Mouse (Mus musculus) left cerebral cortex, postnatal 14 days (tissue): ENCODE measurements around the gene Pth. TPM values are rescaled to one million over a fixed set of nuclear protein-coding genes. Genes with fewer than 3 reads are reported as not detected.
A peak's percentile ranks its signal among the peaks of the same experiment; 100 is the strongest.

Experiments
- DNase-seq, 2 experiments: peaks; one replicate each; pipeline ENCODE4 v3.0.0; 2021 to 2022; ENCODE audit warnings: low spot score in 2 of 2, mixed read lengths in 1 of 2
- intact Hi-C: fragments of 180-260 bp; cut with DNase I; formaldehyde crosslinking; loops from one replicate; pipeline ENCODE4 v1.15.1; 2025
- long read RNA-seq, 2 experiments: library from polyadenylated mRNA; stranded (forward); transcript quantifications; one replicate each; pipeline ENCODE4 v2.0.0; 2021
- total RNA-seq, 2 experiments: library from RNA; stranded (reverse); gene quantifications; 2 replicates each; pipeline ENCODE4 v1.2.3; 2021

Gene Pth
- total RNA-seq = not detected
- long read RNA-seq, experiment 1 = 0 reads
- long read RNA-seq, experiment 2 = 0 reads

- no peak for DNase-seq
- intact Hi-C loops = loop anchor here (10.0 kb wide), 1 partner anchor 126 kb away; the partner anchor contains the start of gene Far1
Observed at GRCm38 (mm10) chr7:113388470-113388869, at the start of gene Pth. TSS of gene Pth (minus strand) at chr7:113388570.

- intact Hi-C loops = no loop called here
Observed at GRCm38 (mm10) chr7:113436312-113436711, 47.9 kb upstream of the Pth start.

GRCm38 (mm10) chr7:113434286-113434685 lies 45.9 kb upstream of the Pth start:
- intact Hi-C loops = loop anchor here (5.0 kb wide), 1 partner anchor 57 kb away; no protein-coding TSS in a partner anchor

More at GRCm38 (mm10) chr7:113436312-113436711, 47.9 kb upstream of the Pth start:
- no peak for DNase-seq

DNA sequence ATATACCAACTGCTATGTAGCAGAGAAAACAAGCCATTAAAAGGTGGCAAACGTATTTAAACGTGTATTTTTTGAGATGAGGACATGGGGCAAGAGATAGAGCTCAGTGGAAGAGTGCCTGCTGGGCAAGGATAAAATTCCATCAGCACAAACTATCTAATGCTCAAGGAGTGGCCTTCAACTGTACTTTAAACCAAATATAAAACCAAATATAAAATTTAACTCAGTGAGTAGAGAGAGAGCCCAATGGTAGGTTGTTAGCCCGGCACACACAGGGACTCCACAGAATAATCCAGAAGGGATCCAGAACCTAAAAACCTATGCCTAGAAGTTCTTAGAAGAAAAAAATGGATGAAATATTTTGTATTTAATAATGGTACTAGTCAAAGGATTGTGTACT lies 45.1 kb upstream of the Pth start:
- DNase-seq = no peak
- intact Hi-C loops = loop anchor here (5.0 kb wide), 1 partner anchor 56 kb away; no protein-coding TSS in a partner anchor

More at GRCm38 (mm10) chr7:113434286-113434685, 45.9 kb upstream of the Pth start:
- peak; percentile 45 to 66 for DNase-seq

DNA sequence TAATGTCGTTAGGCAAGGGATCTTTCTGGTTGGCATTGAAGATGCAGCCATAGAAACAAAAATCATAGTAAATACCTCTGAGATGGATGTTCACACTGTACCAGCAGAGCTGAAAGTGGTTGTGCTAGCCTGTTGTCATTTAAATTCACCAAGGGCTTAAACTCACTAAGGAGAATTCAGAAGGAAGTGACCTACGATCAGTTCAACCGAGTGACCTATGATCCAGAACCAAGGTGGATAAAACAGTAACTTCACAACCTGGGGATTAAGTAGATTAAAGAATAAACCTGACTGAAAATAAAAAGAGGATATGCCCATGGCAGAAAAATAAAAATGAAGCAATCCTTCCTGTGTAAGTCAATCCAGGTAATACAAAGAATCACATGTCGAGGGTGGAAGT lies 44.5 kb upstream of the Pth start:
- DNase-seq = no peak
- intact Hi-C loops = loop anchor here (5.0 kb wide), 1 partner anchor 56 kb away; no protein-coding TSS in a partner anchor

GRCm38 (mm10) chr7:113420771-113421170 lies 32.4 kb upstream of the Pth start:
- intact Hi-C loops = no loop called here
- DNase-seq = peak in 1 of 2 experiments; percentile 14

DNA sequence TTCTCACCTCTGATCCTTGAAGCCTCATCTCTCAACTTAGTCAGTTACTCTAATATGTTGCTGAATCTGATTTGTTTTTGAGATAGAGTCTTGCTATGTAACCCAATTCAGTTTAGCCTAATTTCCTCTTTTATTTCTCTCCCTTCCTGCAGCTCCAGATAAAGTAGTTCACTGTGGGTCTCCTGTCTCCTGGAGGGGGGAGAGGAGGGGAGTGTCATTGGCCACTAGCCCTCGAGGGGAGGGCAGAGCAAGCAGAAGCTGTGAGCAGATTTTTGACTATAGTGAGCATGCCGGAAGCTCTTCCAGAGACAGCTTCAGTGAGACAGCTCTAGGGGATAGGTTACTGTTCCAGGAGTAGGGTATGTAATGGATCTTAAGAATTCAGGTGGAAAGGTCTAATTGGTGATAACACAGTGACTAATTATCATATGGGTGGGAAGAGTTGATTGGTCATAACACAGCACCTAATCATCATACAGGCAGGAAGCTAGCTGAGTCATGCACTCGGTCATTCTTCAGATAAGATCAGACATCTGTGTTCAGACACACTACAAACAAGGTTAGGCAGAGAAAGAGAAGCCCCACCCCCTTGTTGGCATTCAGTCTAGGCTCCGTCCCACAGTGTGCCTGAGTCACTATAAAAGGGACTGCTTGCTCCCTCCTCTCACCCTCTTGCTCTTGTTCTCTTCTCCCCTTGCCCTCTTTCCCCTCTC lies 30.9 kb upstream of the Pth start:
- no peak for DNase-seq
- intact Hi-C loops = no loop called here

GRCm38 (mm10) chr7:113416536-113416935 lies 28.2 kb upstream of the Pth start:
- intact Hi-C loops = no loop called here

DNA sequence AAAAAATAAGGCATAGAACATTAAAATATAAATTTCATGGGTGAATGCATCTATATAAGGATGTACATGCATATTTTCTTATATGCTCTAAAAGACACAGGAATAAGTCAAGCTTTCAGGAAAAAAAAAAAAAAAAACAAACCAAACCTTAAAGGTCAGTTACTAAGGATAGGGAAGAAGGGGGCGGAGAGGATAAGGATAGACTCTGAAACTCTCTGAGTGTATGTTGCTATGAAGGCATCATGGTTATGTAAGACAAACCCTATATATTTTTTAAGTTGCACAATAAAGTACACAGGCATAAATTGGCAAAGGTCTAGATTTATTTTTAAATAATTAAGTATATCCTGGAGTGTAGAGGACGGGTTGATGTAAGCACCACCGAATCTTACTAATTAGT lies 26.9 kb upstream of the Pth start:
- peak in 1 of 2 experiments; percentile 16 for DNase-seq
- intact Hi-C loops = no loop called here

More at GRCm38 (mm10) chr7:113416536-113416935, 28.2 kb upstream of the Pth start:
- DNase-seq = no peak

DNA sequence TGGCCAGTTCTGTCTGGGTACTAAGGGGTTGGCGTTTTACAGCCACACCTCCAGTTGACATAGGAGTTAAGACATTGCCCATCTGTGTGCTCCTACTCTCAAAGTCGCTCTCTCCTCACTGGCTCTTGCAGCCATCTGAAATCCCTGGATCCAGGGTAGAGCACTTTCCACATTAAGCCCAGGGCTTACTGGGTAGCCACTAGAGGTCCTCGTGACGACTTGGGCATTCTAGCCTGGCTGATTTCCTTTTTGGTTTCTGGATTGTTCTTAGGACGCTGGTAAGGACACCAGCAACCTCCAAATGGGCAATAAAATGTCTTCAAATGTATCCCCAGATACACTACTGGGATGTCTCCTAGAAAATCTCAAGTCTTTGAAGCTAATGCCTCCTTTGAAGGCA lies 20.3 kb upstream of the Pth start:
- intact Hi-C loops = no loop called here
- no peak for DNase-seq

- intact Hi-C loops = no loop called here
- no peak for DNase-seq
Observed at GRCm38 (mm10) chr7:113398083-113398482, 9.7 kb upstream of the Pth start.

GRCm38 (mm10) chr7:113396661-113397060 lies 8.3 kb upstream of the Pth start:
- no peak for DNase-seq

DNA sequence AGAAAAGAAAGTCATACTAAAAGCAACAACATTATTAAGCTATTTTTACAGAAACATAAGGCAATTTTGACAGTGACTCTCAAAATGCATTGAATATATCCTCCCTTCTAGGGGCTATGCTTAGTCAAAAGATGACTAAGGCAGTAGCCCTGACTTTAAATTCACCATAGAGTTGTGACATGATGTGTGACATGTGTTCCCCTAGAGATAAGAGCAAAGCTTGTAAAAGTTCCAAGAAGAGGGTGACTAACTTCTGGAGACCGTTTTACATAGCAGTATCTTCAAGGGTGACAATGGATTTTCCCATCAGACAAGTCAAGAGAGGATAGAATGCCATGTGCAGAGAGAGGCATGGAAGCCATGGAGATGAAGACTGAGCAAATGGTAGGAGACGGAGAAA lies 3.2 kb upstream of the Pth start:
- intact Hi-C loops = no loop called here
- no peak for DNase-seq

More at GRCm38 (mm10) chr7:113396661-113397060, 8.3 kb upstream of the Pth start:
- intact Hi-C loops = no loop called here

GRCm38 (mm10) chr7:113377875-113378658 lies 10.3 kb downstream of the Pth start:
- DNase-seq = peak; percentile 78 to 84
- intact Hi-C loops = loop anchor here (1.0 to 10.0 kb wide), 4 partner anchors 54 to 637 kb away; partner anchors contain the start of gene Spon1

GRCm38 (mm10) chr7:113372682-113373081 lies 15.7 kb downstream of the Pth start:
- DNase-seq = no peak
- intact Hi-C loops = loop anchor here (10.0 kb wide), 2 partner anchors 392 to 642 kb away; partner anchors contain the start of gene Spon1

GRCm38 (mm10) chr7:113369620-113370340 lies 18.6 kb downstream of the Pth start:
- intact Hi-C loops = loop anchor here (5.0 to 10.0 kb wide), 3 partner anchors 227 to 645 kb away; partner anchors contain the start of gene Spon1
- peak; percentile 70 to 73 for DNase-seq

DNA sequence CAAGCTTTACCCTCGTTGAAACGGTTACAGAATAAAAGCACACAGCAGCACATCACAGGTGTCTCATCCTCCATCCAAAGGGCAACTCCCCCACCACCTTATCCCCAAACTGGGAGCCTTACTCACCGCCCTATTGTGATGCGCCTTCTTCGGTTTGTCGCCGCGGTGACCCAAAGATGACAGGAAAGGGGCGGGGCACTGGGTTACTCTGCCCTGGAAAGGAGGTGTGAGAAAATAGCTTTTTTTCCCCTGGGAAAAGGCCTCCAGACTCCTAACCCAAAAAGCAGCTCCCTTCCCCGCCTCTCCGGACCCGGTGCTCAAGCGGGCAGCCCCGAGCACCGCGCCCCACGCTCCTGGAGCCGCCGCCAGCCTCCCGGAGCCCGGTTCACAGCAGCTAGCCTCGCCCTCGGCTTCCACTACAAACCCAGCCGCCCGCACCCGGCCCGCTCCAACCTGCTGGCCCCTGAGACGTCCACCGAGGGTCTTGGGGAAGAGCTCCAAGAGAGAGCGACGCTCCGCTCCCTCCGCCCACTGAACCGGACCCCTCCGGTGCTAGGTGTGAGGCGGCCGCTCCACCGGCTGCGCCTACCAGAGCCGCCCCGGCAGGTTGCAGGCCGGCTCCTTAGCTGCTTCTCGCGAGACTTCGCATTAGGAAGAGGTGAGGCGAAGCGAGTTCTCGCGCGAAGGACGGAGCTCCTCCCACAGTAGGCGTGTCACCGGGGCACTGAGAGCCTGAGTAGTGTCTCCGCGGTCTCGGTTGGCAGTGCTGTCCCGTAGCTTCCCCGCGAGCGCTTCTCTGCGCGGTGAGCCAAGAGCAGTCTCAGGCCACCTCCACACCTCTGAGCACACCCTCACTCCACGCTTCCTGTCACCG lies 19.4 kb downstream of the Pth start, which contains the start of gene Btbd10:
Gene Btbd10, minus strand, starts transcription at position 647 of the 874 bp plus-strand sequence.
- intact Hi-C loops = loop anchor here (5.0 kb wide), 1 partner anchor 227 kb away; no protein-coding TSS in a partner anchor
- peak; percentile 97 to 98 for DNase-seq

DNA sequence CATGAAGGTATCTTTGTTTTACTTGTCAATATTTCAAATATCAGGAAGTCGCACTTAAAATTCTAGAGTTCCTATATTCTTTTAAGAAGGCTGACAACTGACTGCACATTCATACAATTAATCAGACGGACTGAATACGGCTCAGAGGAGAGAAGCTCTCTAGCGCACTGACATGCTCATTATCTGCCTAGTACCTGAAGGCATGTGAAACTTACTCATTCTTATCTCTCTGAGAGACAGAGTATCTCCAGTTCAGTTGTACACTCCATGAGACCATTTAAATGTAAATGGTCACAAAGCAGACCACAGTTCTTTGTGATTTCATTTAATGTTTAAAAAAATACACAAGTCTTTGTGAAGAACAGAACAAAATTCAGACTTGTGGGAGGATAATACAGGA lies 20.9 kb downstream of the Pth start:
- intact Hi-C loops = loop anchor here (5.0 kb wide), 1 partner anchor 225 kb away; no protein-coding TSS in a partner anchor
- DNase-seq = no peak
